Mouse (Mus musculus): ENCODE results near the gene Aspdh.

Gene Aspdh

GRCm38 (mm10) chr7:44465111-44465510 lies at the start of gene Aspdh:
TSS of gene Aspdh (plus strand) at chr7:44465391.
- DNase-seq (ENCODE audit: low spot score): no peak

DNA sequence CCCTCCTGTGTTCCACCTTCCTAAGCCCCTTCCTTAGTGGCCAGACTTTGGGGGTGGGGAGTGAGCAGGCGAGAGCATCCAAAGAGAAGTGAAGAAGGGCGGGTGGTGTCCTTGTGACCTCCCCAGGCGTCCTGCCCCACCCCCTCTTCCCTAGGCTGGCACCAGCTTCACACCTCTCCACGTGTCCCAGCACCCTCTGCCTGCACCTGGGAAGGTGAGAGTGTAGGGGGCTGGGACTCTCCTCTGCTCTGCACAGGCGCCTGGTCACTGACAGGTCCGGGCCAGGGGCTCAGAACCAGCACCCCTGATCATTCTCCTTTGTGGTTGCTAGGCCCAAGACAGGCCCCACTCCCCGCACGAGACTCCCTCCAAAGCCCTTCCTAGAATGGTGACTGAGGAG lies 37.5 kb upstream of the Aspdh start:
- DNase-seq (ENCODE audit: low spot score): no peak

- DNase-seq (ENCODE audit: low spot score): no peak
These were observed 36.8 kb upstream of the Aspdh start for GRCm38 (mm10) chr7:44428171-44428950.

DNA sequence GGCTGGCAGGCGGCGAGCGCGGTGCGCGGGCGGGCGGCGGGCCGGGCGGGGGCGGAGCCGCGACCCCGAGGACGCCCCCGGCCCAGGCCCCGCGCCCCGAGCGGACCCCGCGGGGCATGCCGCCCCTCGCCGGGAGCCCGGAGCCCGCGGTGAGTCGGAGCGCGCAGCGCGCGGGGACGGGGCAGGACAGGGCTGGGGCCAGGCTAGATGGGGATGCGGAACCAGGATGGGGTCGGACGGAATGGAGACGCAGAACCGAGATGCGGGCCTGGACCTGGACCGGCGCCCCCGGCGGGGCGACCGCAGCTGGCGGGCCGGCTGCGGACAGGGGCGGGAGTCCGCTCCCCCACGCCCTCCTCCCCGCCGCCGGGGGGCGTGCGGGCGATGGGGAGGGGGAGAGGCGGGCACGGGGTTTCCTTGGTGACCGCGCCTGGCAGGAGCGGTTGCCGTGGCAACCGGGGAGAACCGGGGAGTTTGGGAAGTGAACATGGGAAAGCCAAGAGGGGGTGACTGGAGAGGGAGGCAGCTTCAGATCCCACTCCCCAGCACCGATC lies 36.1 kb upstream of the Aspdh start, which contains the start of gene Lrrc4b:
Lrrc4b (plus strand) TSS at position 51 of the 554 bp plus-strand sequence.
- DNase-seq (ENCODE audit: low spot score): no peak

DNA sequence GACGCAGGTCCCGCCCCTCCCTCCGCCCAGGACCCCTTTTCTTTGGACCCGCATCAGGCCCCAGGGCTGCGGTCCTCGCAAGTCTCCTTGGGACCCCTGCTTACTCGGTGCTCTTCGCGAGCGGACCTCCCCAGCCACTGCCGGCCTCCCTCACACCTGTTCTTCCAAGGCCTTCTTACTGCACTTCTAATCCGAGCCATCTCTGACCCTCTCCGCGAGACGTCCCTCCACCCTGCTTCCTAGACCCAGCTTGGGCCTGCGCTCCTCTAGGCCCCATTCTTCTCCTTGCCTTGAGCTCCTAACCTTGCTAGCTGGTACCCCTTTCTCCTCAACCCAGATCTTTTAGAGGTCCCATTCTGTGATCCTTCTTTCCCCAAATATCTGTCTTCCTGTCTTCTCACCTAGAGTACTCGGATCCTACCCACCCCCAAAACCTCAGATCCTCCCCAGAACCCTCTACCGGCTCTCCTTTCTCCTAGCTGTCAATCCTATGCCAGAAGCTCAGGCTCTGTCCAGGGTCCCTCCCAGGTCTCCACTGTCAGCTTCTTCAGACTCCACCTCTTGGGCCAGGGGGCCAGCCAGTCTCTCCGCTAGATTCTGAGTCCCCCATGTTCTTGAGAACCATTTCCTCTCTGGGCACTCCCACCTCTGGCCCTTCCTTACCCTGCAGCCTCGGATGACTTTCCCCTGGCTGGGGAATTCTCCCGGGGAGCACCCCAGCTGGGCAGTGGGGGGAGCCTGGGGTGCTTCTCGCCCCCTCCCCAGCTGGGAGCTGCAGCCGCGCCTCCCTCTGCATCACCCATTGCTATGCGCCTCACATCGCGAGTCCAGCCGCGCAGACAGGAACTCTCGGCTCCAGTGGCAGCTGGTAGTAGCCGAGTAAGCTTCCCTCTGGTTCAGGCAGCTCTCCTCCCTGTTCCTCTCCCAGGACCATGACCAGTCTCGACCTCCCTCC lies 35.4 kb upstream of the Aspdh start:
- no peak for DNase-seq (ENCODE audit: low spot score)

- no peak for DNase-seq (ENCODE audit: low spot score)
These were observed 32.6 kb upstream of the Aspdh start for GRCm38 (mm10) chr7:44432550-44432949.

DNA sequence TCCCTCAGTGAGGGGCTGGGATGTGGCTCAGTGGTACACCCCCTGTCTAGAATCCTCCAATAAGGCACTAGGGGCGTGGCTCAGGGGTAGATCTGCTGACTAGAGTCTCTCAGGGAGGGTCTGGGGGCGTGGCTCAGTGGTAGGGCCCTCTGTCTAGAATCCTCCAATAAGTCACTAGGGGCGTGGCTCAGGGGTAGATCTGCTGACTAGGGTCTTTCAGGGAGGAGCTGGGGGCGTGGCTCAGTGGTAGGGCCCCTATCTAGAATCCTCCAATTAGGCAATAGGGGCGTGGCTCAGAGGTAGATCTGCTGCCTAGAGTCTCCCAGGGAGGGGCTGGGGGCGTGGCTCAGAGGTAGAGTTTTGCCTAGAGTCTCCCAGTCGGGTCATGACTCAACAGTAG lies 31.8 kb upstream of the Aspdh start:
- DNase-seq (ENCODE audit: low spot score): no peak

DNA sequence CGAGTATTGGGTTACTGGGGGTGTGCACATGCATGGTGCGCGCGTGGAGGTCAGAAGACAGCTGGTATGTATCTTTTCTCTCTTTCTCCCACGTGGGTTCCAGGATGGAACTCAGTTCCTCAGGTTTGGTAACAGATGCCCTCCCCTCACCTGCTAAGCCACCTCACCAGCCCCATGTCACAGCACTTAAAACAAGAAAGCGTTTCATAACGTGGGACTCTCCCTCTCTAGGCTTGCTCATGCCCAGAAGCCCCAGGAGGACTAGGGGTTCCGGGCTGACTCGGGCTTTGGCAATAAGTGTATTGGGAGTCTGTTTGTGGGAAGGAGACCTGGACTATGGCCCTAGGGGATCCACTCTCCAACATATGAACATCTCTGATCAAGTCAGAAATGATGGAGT lies 31.1 kb upstream of the Aspdh start:
- DNase-seq (ENCODE audit: low spot score): no peak

GRCm38 (mm10) chr7:44435796-44436195 lies 29.4 kb upstream of the Aspdh start:
- no peak for DNase-seq (ENCODE audit: low spot score)

DNA sequence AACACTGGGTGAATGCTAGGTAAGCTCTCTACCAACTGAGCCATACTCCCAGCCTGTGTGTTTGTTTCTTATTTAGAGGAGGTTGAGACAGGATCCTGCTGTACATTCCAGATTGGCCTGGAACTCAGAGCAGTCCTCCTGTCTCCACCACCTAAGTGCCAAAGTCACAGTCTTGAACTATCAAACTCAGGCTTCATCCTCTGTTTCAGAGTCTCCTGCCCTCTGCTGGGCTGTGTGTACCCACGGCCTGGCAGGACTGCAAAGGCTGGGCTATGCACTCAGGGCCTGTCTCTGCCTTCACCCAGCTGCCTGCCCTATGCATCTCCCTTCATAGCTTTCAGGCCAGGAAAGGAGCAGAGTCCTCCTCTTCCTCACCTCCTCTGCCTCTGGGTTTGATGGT lies 28.9 kb upstream of the Aspdh start:
- no peak for DNase-seq (ENCODE audit: low spot score)

GRCm38 (mm10) chr7:44437188-44437587 lies 28.0 kb upstream of the Aspdh start:
- DNase-seq (ENCODE audit: low spot score): no peak

GRCm38 (mm10) chr7:44437933-44438332 lies 27.3 kb upstream of the Aspdh start:
- no peak for DNase-seq (ENCODE audit: low spot score)

GRCm38 (mm10) chr7:44439696-44440095 lies 25.5 kb upstream of the Aspdh start:
- no peak for DNase-seq (ENCODE audit: low spot score)

DNA sequence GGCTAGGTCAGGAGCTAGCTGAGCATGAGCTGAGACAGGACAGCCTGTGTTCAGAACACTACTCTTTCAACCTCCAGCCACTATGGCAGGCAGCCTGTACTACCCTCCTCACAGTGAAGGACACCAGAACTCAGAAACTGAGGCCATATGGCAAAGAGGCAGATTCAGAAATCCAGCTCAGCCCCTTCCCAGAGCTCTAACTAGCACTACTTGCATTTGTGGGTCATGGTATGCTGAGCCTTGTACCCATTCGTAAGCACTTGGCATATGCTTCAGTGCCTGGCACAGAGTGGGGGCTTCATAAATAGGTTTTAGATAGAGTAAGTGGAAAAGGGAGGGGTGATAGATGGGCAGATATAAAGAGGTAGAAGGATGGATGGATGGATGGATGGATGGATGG lies 24.7 kb upstream of the Aspdh start:
- DNase-seq (ENCODE audit: low spot score): no peak

DNA sequence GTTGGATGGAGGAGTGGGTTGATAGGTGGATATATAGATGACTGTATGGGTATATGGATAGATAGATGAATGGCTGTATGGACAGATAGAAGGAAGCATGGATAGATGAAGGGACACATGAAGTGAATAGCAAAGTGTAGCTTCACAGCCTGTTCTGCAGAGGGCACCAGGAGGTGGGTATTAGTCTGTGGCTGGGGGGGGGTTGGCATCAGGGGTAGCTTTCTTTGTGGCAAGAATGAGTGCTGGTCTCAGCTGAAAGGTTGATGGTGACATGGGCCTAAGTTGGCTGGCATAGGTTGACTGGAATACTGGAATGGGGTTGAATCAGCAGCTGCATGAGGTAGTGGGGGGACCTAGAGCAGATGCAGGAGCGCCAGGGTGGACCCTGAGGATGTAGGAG lies 24.0 kb upstream of the Aspdh start:
- no peak for DNase-seq (ENCODE audit: low spot score)

GRCm38 (mm10) chr7:44441648-44442109 lies 23.5 kb upstream of the Aspdh start:
- DNase-seq (ENCODE audit: low spot score): no peak

DNA sequence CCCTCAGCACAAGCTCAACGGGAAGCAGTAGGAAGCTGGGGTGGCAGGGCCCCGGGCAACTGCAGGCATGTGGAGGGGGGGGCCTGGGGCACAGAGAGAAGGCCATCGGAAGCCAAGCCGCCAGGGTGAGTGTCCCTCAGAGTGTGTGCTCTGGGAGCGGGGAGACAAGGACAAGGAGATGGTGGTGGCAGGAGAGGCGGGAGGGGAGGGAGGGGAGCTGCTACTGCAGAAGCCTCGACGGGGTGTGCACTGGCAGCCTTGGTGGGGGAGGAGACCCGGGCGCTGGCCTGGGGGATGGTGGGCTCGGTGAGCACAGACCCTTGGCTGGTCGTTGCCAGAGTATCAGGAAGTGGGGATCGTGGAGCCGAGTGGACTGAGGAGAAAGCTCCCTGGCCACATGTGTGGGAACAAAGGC lies 22.8 kb upstream of the Aspdh start:
- no peak for DNase-seq (ENCODE audit: low spot score)

GRCm38 (mm10) chr7:44443268-44444173 lies 21.7 kb upstream of the Aspdh start:
- no peak for DNase-seq (ENCODE audit: low spot score)

- no peak for DNase-seq (ENCODE audit: low spot score)
These were observed 20.2 kb upstream of the Aspdh start for GRCm38 (mm10) chr7:44444886-44445527.

DNA sequence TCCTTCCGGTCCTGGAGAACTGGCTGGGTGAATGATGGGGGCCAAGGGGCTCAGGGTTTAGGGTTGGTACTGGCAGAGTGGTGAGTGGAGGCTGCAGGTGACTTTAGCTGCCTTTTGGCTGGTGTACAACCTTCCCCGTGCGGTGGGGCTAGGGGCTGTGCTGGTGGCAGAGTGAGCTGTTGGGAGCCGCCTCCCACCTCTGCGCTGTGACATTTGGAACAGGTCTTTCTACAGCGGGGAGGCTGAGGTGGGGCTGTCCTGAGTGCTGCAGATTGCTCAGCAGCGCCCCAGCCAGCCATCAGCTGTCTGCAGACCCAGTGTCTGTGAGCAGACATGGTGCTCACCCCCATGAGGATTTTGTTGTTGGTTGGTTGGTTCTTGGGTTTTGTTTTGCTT lies 19.7 kb upstream of the Aspdh start:
- DNase-seq (ENCODE audit: low spot score): no peak
